Mouse (Mus musculus) myocyte (in vitro differentiated cells): Measurements from ENCODE around the gene Lyst. TPM values are rescaled to one million over a fixed set of nuclear protein-coding genes. Genes with fewer than 3 reads are reported as not detected.
"Not testable (repeated sequence)": the region's sequence is repeated elsewhere in the genome, so short reads cannot be mapped to it uniquely, and the experiment has no call there.

Experiments used
- H3K27me3 ChIP-seq: one replicate; pipeline ENCODE4 v1.6.1; 2011; ENCODE audit not compliant: control insufficient read depth, insufficient read depth, insufficient read length
- H3K36me3 ChIP-seq: one replicate; pipeline ENCODE4 v1.6.1; 2011; ENCODE audit not compliant: control insufficient read depth, insufficient read depth
- H3K4me2 ChIP-seq: one replicate; pipeline ENCODE4 v1.6.1; 2011; ENCODE audit warnings: low read depth, control low read depth
- H3K4me3 ChIP-seq: one replicate; pipeline ENCODE4 v1.5.1; 2011; ENCODE audit warnings: mild to moderate bottlenecking, control low read depth, moderate library complexity
- H3K79me2 ChIP-seq: one replicate; pipeline ENCODE4 v1.6.1; 2011; ENCODE audit not compliant: control insufficient read depth, insufficient read depth
- H3ac ChIP-seq: one replicate; pipeline ENCODE4 v1.6.1; 2011; ENCODE audit not compliant: control insufficient read depth, insufficient read length
- CEBPB ChIP-seq: IDR thresholded peaks from 2 replicates; pipeline ENCODE4 v1.6.1; 2011; ENCODE audit warnings: mild to moderate bottlenecking, moderate library complexity; ENCODE audit not compliant: poor library complexity, insufficient read depth, severe bottlenecking
- E2F4 ChIP-seq: IDR thresholded peaks from one replicate; pipeline ENCODE4 v1.6.1; 2011; ENCODE audit warnings: mild to moderate bottlenecking, control low read depth, moderate library complexity; ENCODE audit not compliant: insufficient read depth
- MAX ChIP-seq: IDR thresholded peaks from one replicate; pipeline ENCODE4 v1.6.1; 2011; ENCODE audit warnings: low read depth, mild to moderate bottlenecking, control low read depth
- MYOD1 ChIP-seq, 3 experiments: IDR thresholded peaks; one replicate each; pipeline ENCODE4 v1.6.1; 2011; ENCODE audit warnings: control low read depth in 2 of 3, low read depth in 2 of 3, mild to moderate bottlenecking in 2 of 3, moderate library complexity in 1 of 3; ENCODE audit not compliant: insufficient read length in 2 of 3, control insufficient read depth in 1 of 3
- MYOG ChIP-seq, 3 experiments: IDR thresholded peaks; one replicate each; pipeline ENCODE4 v1.6.1; 2011; ENCODE audit warnings: control low read depth in 2 of 3, low read depth in 2 of 3, mild to moderate bottlenecking in 2 of 3; ENCODE audit not compliant: insufficient read length in 2 of 3, control insufficient read depth in 1 of 3, insufficient read depth in 1 of 3
- POLR2A ChIP-seq: IDR thresholded peaks from one replicate; pipeline ENCODE4 v1.6.1; 2011; ENCODE audit warnings: low read depth, mild to moderate bottlenecking, control low read depth, moderate library complexity; ENCODE audit not compliant: insufficient read length
- POLR2AphosphoS2 ChIP-seq: IDR thresholded peaks from one replicate; pipeline ENCODE4 v1.6.1; 2011; ENCODE audit warnings: low read depth, control low read depth; ENCODE audit not compliant: insufficient read length
- REST ChIP-seq: IDR thresholded peaks from one replicate; pipeline ENCODE4 v1.6.1; 2011; ENCODE audit warnings: mild to moderate bottlenecking, control low read depth, moderate library complexity; ENCODE audit not compliant: insufficient read depth, insufficient read length
- SRF ChIP-seq: IDR thresholded peaks from one replicate; pipeline ENCODE4 v1.6.1; 2011; ENCODE audit warnings: low read depth; ENCODE audit not compliant: control insufficient read depth, insufficient read length
- TCF12 ChIP-seq: IDR thresholded peaks from one replicate; pipeline ENCODE4 v1.6.1; 2011; ENCODE audit warnings: mild to moderate bottlenecking, control low read depth; ENCODE audit not compliant: poor library complexity, insufficient read depth, severe bottlenecking
- TCF3 ChIP-seq: IDR thresholded peaks from one replicate; pipeline ENCODE4 v1.6.1; 2011; ENCODE audit warnings: low read depth, control low read depth; ENCODE audit not compliant: insufficient read length
- USF1 ChIP-seq: IDR thresholded peaks from one replicate; pipeline ENCODE4 v1.6.1; 2011; ENCODE audit warnings: low read depth, mild to moderate bottlenecking, control low read depth, moderate library complexity
- polyA plus RNA-seq: library from polyadenylated mRNA; unstranded; fragments of >200 nt; fragmentation: generic; extraction: Trizol; gene quantifications from one replicate; pipeline ENCODE4 v1.2.1, GENCODE M21; 2012; ENCODE audit warnings: missing spikeins

Gene Lyst
- polyA plus RNA-seq, 1 experiment = 3.6 TPM

DNA sequence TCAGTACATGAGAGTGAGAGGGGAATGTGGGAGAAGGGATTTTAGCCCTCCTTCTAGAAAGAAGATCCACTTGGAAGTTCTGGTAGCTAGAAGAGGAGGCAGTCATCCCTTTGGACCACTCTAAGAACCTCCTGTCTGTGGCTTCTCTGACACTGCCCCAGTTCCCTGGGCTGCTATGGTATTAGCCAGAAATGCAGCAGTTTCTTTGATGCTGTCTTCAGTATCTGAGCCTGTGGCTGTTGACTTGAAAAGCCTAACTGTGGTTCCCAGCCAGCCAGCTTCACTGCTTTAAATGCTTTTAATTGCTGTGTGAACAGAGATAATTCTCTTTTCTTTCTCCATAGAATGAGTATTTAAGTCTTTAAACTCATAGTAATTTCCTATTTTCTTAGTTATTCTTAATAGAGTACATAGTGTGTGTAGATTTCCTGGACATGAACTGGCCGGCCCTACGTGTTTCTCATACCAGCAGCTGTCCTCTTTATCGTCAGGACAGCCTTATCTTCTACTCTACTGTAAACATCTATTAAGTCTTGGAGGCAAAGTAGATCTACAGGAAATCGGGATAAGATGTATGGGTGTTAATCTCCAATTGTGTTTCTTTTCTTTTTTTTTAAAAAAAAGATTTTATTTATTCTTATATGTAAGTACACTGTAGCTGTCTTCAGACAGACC, 84.6 kb downstream of the Lyst start:
- H3ac ChIP-seq = no peak overlapping the region

GRCm38 (mm10) chr13:13677871-13678270, 87.7 kb downstream of the Lyst start:
- Histone ChIP-seq H3K4me2 (no peak overlapping the region), H3K79me2 (no peaks in the 10 kb centered on the region), H3ac (no peak overlapping the region), H3K36me3 (peaks cover 39% of the 10 kb centered on the region), H3K27me3 (no peaks in the 10 kb centered on the region), H3K4me3 (no peak overlapping the region)
- TF ChIP-seq TCF3 (no peak), E2F4 (no peak), POLR2A (no peak)

More for the DNA sequence above, 84.6 kb downstream of the Lyst start:
- TF ChIP-seq POLR2AphosphoS2 = no peak
- Histone ChIP-seq H3K27me3 (no peaks in the 10 kb centered on the region), H3K79me2 (no peaks in the 10 kb centered on the region), H3K4me3 (no peak overlapping the region), H3K36me3 (peaks cover 39% of the 10 kb centered on the region), H3K4me2 (no peak overlapping the region)

DNA sequence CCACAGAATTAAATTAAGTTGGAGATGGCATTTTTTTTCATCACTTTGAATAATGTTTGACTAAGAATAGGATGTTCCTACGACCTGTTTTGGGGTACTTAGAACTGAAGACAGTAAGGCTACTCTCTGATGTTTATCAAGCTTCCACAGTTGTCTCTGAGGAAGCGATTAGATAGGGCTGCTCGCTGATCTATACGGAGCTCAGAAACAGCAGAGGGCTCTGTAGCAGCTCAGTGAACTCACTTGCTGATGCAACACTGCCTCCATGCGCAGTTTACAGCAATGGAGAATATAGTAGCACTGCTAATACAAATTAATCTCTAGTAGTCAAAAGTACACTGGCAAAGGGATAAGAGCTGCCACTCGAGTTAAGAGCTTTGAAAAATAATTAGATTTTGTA, 91.4 kb downstream of the Lyst start:
- no peak overlapping the region for H3K4me2 ChIP-seq
- no peak overlapping the region for H3ac ChIP-seq
- H3K79me2 ChIP-seq = no peaks in the 10 kb centered on the region
- no peak for TF ChIP-seq REST
- no peak for TF ChIP-seq USF1
- TF ChIP-seq TCF3 = no peak
- no peak for TF ChIP-seq SRF
- TF ChIP-seq POLR2AphosphoS2 = no peak
- no peak for TF ChIP-seq MYOD1 (IDR thresholded peaks at IDR 0.05; ENCODE audit: control insufficient read depth in 1 of 3, insufficient read length in 2 of 3, low read depth in 2 of 3)
- TF ChIP-seq POLR2A = no peak
- TF ChIP-seq E2F4 = no peak
- TF ChIP-seq TCF12 = no peak
- no peak for TF ChIP-seq MYOG (IDR thresholded peaks at IDR 0.05; ENCODE audit: control insufficient read depth in 1 of 3, insufficient read depth in 1 of 3, insufficient read length in 2 of 3, low read depth in 2 of 3)
- TF ChIP-seq CEBPB = no peak
- no peak for TF ChIP-seq MAX
- H3K27me3 ChIP-seq = no peaks in the 10 kb centered on the region
- no peak overlapping the region for H3K4me3 ChIP-seq
- H3K36me3 ChIP-seq = peaks cover 30% of the 10 kb centered on the region

DNA sequence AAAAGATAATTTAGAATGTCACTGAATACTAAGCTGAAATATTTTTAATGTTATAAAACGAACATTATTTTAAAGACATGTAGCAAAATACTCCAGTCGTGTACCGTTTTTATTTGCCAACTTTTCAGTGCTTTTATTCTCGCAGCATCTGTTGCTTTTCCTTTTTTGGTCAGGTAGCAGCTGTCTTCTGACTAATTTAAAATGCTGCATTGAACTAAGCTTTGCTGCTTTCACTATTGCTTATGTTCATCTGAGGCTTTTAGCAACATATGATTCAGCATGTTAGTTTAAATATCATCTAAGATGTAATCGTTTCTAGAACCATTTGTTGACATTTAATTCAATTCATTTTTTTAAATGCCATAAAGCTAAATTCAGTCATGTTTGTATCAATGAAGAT, 113.3 kb downstream of the Lyst start:
- no peak overlapping the region for H3K4me2 ChIP-seq
- no peak overlapping the region for H3K4me3 ChIP-seq
- no peaks in the 10 kb centered on the region for H3K79me2 ChIP-seq
- no peak overlapping the region for H3ac ChIP-seq
- H3K36me3 ChIP-seq = peaks cover 10% of the 10 kb centered on the region
- TF ChIP-seq USF1 = no peak
- no peak for TF ChIP-seq POLR2AphosphoS2
- no peak for TF ChIP-seq MYOG (IDR thresholded peaks at IDR 0.05; ENCODE audit: control insufficient read depth in 1 of 3, insufficient read depth in 1 of 3, insufficient read length in 2 of 3, low read depth in 2 of 3)
- no peak for TF ChIP-seq POLR2A
- no peak for TF ChIP-seq SRF
- TF ChIP-seq TCF3 = no peak
- no peak for TF ChIP-seq MAX
- TF ChIP-seq TCF12 = no peak
- TF ChIP-seq E2F4 = no peak
- TF ChIP-seq MYOD1 (IDR thresholded peaks at IDR 0.05; ENCODE audit: control insufficient read depth in 1 of 3, insufficient read length in 2 of 3, low read depth in 2 of 3) = no peak
- no peaks in the 10 kb centered on the region for H3K27me3 ChIP-seq

DNA sequence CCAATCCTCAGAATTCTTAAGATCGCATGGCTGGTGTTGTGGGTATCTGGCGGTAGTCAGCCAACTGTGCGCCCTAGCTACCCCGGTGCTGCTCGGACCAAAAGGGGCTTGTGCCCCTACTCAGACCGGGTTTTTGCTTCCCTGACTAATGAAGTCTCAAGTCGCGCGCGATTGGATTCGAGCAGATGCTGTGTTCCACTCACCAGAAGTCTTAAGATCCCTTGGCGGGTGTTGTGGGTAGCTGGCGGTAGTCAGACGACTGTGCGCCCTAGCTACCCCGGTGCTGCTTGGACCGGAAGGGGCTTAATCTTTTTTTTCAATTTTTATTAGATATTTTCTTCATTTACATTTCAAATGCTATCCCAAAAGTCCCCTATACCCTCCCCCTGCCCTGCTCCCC, 131.2 kb downstream of the Lyst start:
- H3K27me3 ChIP-seq, H3K4me3 ChIP-seq, H3K79me2 ChIP-seq, H3K4me2 ChIP-seq, H3K36me3 ChIP-seq, H3ac ChIP-seq: not testable (repeated sequence)

DNA sequence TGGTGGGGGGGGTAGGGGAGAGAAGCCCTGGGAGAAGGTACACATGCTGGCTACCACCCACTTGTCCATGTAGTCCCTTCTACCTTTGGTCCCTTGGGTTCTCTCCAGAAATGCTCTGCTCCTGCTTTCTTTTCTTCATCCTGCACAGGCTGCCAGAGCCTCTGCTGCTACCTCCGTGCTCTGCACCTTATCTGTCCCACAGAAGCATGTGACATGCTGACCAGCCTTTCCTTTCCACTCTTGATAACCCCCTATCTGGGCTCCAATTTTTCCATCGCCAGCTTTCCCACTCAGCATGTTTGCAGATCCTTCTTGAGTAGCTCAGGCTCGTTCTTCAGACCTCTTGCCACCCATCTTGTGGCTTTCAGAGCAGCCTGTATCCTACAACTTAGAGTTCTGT, 133.1 kb downstream of the Lyst start:
- H3K27me3 ChIP-seq = no peaks in the 10 kb centered on the region
- no peaks in the 10 kb centered on the region for H3K36me3 ChIP-seq
- no peak overlapping the region for H3K4me3 ChIP-seq
- no peak for TF ChIP-seq TCF3
- TF ChIP-seq USF1 = no peak
- no peak for TF ChIP-seq TCF12
- TF ChIP-seq SRF = no peak
- no peak for TF ChIP-seq POLR2A
- no peak for TF ChIP-seq MYOG (IDR thresholded peaks at IDR 0.05; ENCODE audit: control insufficient read depth in 1 of 3, insufficient read depth in 1 of 3, insufficient read length in 2 of 3, low read depth in 2 of 3)
- no peak for TF ChIP-seq MAX
- no peak for TF ChIP-seq REST
- TF ChIP-seq CEBPB = no peak
- TF ChIP-seq E2F4 = no peak
- no peak for TF ChIP-seq POLR2AphosphoS2
- no peak for TF ChIP-seq MYOD1 (IDR thresholded peaks at IDR 0.05; ENCODE audit: control insufficient read depth in 1 of 3, insufficient read length in 2 of 3, low read depth in 2 of 3)
- H3K79me2 ChIP-seq = no peaks in the 10 kb centered on the region
- no peak overlapping the region for H3ac ChIP-seq
- no peak overlapping the region for H3K4me2 ChIP-seq
